Mouse (Mus musculus) kidney, adult 2 months (tissue): ENCODE measurements around the gene Zfp580.
A peak's percentile ranks its signal among the peaks of the same experiment; 100 is the strongest.

Source experiments
- CTCF ChIP-seq: fragments of 200-500 bp; conservative IDR thresholded peaks from 2 replicates; pipeline ENCODE4 v1.5.1; 2011; ENCODE audit warnings: low read depth, mild to moderate bottlenecking, control low read depth, low read length, moderate library complexity, mixed read lengths; ENCODE audit not compliant: insufficient read depth, insufficient read length
- POLR2A ChIP-seq: fragments of 200-500 bp; IDR thresholded peaks from one replicate; pipeline ENCODE4 v1.6.1; 2011; ENCODE audit warnings: low read depth, low read length, control low read depth

DNA sequence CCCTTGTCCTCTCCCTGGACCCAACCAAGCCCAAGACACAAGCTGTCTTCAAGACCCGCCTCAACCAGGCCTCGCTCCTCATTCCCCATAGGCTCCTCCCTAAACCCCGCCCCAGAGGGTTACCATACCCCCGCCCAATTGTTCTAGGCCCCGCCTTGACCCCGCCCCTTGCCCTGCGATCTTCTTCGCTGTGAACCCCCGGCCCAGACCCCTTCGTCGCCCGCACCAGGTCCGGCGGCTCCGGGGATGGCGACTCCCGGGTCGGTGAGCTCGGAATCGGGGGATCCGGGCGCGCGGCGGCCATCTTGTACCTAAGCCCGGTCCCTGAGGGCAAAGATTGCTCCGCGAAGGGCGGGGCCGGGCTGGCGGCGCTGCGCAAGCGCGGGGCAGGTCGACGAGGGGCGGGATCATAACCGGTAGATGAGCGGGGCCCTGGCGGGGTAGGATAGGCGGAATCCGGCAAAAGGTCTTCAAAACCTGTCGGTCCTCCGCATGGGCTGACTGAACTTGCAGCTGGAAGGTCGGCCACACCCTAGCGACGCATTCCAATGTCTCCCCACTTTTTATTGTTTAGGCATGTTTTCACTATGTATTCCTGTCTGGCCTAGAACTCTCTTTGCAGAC is 13.1 kb upstream of the Zfp580 start, which contains the start of gene Zfp784:
- TF ChIP-seq CTCF = no peak
- peak; percentile 56 for TF ChIP-seq POLR2A
